In the genomic region with DNA sequence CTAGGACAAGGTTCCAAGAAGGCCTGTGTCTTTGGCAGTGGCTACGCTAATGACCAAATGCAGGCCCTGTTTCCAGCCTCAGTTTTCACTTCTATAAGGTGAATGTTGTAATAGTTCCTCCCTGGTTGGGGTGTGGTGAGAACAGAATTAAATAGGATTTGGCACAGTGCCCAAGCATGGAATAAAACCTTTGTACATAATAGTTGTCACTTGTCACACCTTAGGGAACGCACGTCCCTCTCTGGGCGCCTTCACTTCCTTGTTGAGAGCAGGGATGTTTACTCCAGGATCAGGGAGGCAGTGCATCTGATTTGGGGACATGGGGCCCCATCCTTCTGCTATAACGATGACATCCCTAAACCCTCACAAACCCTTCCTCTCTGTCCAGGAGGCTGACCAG, we compare ENCODE assay signal across 17 mouse cellular contexts. TPM values are rescaled to one million over a fixed set of nuclear protein-coding genes. Genes with fewer than 3 reads are reported as not detected.
"Had no signal": no experiment of that assay in that cellular context is flagged by ENCODE, and none has a peak within 500 bp of the region (broad histone marks: within the 10 kb centered on the region; RNA-seq: fewer than 3 reads in every experiment).

No protein-coding gene starts in this region.

- ATAC-seq: lung, postnatal 0 days; midbrain, embryonic 13.5 days had no signal

- DNase-seq: kidney, adult 2 months; kidney, postnatal 25 days; layer of hippocampus, adult 9-11 months; lung, adult 2 months; lung, postnatal 36 days; right cerebral cortex, adult 18-20 months; spleen, adult 18-20 months; thymus, adult 18-20 months; thymus, postnatal 14 days had no signal

- H3K4me3 ChIP-seq: limb, embryonic 13.5 days; liver, embryonic 15.5 days; midbrain, embryonic 13.5 days; myocyte; neural tube, embryonic 15.5 days had no signal

- H3K27me3 ChIP-seq: limb, embryonic 13.5 days; liver, embryonic 15.5 days; midbrain, embryonic 13.5 days; neural tube, embryonic 15.5 days had no signal

- H3K9me3 ChIP-seq: limb, embryonic 13.5 days; liver, embryonic 15.5 days; midbrain, embryonic 13.5 days; neural tube, embryonic 15.5 days had no signal

- H3K4me2 ChIP-seq: limb, embryonic 13.5 days; liver, embryonic 11.5 days; liver, embryonic 15.5 days; midbrain, embryonic 13.5 days; neural tube, embryonic 15.5 days had no signal

- H3K36me3 ChIP-seq: liver, embryonic 15.5 days; neural tube, embryonic 15.5 days had no signal

- H3K27ac ChIP-seq: limb, embryonic 13.5 days; liver, embryonic 15.5 days; midbrain, embryonic 13.5 days; neural tube, embryonic 15.5 days had no signal

- H3K9ac ChIP-seq: limb, embryonic 13.5 days; liver, embryonic 15.5 days; midbrain, embryonic 13.5 days; neural tube, embryonic 15.5 days had no signal

- H3K4me1 ChIP-seq: limb, embryonic 13.5 days; liver, embryonic 15.5 days; midbrain, embryonic 13.5 days; neural tube, embryonic 15.5 days had no signal

RNA-seq across cellular contexts. Expression of a gene that starts 16.2 kb away (rescaled TPM):
- total RNA-seq: megakaryocyte progenitor cell, adult 5-6 weeks had no signal

RNA-seq across cellular contexts. Expression of a gene that starts 17.8 kb away (rescaled TPM):
- total RNA-seq: megakaryocyte progenitor cell, adult 5-6 weeks had no signal
- polyA plus RNA-seq: myocyte had no signal

RNA-seq across cellular contexts. Expression of a gene that starts 42.2 kb away (rescaled TPM):
- total RNA-seq: megakaryocyte progenitor cell, adult 5-6 weeks had no signal
- polyA plus RNA-seq: kidney, adult 2 months; liver, embryonic 15.5 days; lung, postnatal 0 days had no signal
